Mouse (Mus musculus) duodenum, adult 2 months (tissue): ENCODE results near the gene Arhgap27. TPM values are rescaled to one million over a fixed set of nuclear protein-coding genes. Genes with fewer than 3 reads are reported as not detected.

Source experiments
- polyA plus RNA-seq: library from polyadenylated mRNA; depleted of rRNA; stranded (reverse); fragments of >200 nt; gene quantifications from 2 replicates; pipeline ENCODE4 v1.2.3, GENCODE M21; 2012; ENCODE audit warnings: low replicate concordance; rRNA removed

Gene Arhgap27
- 118 and 157 TPM in 2 replicates for polyA plus RNA-seq

DNA sequence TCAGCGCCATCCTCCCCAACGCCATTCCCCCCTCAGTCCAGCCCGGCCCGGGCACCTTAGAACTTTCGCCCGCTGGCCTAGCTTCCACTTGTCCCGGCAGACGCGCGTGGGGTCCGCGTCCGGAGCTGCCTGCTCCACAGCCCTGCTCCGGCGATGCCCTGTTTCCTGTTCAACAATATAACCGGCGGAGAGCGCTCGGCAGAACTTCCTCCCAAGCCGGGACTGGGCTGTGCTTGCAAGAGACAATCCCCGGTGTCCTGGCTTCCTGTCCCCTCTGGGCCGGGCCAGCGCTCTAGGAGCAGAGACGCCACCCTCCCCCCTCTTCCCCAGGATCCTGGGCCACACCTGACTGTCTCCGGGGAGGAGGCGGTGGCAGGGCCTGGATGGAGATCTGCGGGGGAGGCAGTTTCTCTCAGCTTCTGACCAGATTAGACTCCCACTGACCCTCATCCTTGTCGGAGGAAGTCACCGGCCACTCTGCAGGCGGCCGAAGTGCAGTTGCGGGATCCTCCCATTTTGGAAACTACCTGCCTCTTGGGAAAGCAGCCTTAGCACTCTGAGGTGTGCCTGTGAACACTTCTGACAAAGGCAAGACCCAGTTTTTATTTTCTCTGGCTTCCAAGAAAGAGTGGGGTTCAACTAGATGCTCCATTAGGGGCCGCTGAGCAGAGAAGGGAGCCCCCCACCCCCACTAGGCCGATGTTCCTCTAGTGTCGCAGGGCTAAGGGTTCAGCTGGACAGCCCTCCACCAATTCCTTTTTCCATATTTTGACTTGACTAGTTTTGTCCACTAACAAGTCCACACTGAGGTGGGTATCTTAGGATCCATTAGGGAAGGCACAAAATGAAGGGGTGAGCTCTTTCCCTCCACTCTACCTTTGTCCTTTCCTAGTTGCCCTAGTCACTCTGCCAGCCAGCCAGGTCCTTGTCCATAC is at the start of gene Arhgap27:
Gene Arhgap27, minus strand, starts transcription at position 479 of the 935 bp plus-strand sequence.

DNA sequence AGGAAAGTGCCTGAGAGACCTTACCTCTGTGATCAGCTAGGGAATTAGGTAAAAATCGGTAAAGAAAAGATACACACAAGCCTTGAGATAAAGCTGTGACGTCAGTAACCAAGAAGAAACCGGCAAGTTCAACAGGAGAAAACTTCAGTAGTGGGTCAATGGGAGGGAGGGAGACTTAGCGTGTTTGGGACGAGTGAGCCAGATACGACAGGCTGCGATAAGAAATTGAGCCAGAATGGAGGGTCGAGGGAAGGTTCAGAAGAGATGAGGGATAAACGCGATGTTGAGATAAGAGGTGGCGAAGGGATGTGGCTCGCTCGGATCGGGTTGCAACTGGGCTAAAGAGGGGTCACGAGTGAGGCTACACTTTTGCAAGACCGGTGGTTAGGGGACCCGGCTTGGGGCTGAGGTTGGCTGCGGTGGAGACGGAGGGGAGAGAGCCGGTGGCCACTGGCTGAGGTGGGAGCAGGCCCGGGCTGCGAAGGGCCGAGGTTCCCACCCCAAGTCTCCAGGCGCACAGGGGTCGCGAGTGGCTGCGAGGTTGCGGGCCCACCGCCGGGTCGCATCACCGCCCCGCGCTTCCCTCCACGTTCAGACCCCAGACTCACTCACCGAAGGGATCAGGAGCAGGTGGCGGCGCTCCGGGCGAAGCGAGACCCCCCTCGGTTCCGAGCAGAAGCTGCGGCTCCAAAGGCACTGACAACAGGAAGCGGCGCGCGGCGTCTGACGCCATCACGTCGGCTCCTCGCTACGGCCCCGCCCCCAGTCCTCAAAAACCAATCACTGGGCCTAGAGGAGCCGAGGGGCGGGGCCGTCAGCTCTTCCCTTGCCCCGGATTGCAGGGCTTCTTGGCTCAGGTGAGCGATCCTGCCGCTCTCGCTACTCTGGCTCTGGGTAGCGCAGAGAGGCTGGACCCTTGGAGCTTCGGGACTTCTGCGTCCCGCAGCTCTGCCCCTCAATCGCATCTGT is 48.8 kb upstream of the Arhgap27 start, which contains the start of gene Plekhm1:
Gene Plekhm1, minus strand, starts transcription at position 707 of the 969 bp plus-strand sequence.

Other genes with a start within 250 kb of the Arhgap27 start
- 6.7 and 9.3 TPM in 2 replicates for gene Hexim1, start 247.5 kb downstream of the Arhgap27 start, polyA plus RNA-seq
- 1.1 and 1.6 TPM in 2 replicates for gene Hexim2, start 231.3 kb downstream of the Arhgap27 start, polyA plus RNA-seq
- 2.8 and 7.3 TPM in 2 replicates for gene Fmnl1, start 192.6 kb downstream of the Arhgap27 start, polyA plus RNA-seq
- gene 1700023F06Rik, start 155.1 kb downstream of the Arhgap27 start, polyA plus RNA-seq: 1.1 and 1.4 TPM in 2 replicates
- not detected in 2 replicates for gene Spata32, start 145.3 kb downstream of the Arhgap27 start, polyA plus RNA-seq
- gene Map3k14, start 96.2 kb downstream of the Arhgap27 start, polyA plus RNA-seq: 10.6 and 12.9 TPM in 2 replicates
- gene Plekhm1, start 49.0 kb upstream of the Arhgap27 start, polyA plus RNA-seq: 9.4 and 11.3 TPM in 2 replicates
- not detected in 2 replicates for gene Lrrc37a, start 140.9 kb upstream of the Arhgap27 start, polyA plus RNA-seq